Mouse (Mus musculus) kidney, postnatal 4 days (tissue): ENCODE data around the gene Plcb4.
"Not testable (repeated sequence)": the region's sequence is repeated elsewhere in the genome, so short reads cannot be mapped to it uniquely, and the experiment has no call there.

Source experiments
- DNase-seq, 2 experiments: peaks; one replicate each; pipeline ENCODE4 v3.0.0; 2021; ENCODE audit warnings: mixed read lengths in 2 of 2

The Plcb4 gene

GRCm38 (mm10) chr2:135963089-135963488, 304.3 kb downstream of the Plcb4 start:
- no peak for DNase-seq

GRCm38 (mm10) chr2:135966871-135967557, 308.2 kb downstream of the Plcb4 start:
- peak; percentile 67 to 68 for DNase-seq

- peak; percentile 29 to 60 for DNase-seq
Observed at GRCm38 (mm10) chr2:135968159-135968558, 309.3 kb downstream of the Plcb4 start.

GRCm38 (mm10) chr2:135970902-135971301, 312.1 kb downstream of the Plcb4 start:
- no peak for DNase-seq

- DNase-seq = no peak
Observed at GRCm38 (mm10) chr2:135975978-135976377, 317.2 kb downstream of the Plcb4 start.

DNA sequence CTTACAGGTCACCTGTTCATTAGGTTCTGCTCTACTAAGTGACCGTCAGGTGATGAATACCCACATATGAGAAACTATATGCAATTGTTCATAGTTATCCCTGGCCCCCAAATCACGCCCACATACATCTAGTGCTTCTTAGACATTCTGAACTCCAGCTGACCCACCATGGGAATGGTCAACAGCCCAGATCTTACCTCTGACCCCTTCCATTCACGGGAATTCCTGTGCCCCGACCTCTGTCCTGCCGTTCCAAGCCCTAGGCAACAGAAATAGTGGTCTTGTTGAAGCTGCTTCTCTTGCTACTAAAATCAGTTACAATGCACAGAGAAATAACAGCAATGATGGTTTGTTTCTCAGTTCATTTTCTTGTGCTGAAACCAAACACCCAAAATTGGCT, 320.0 kb downstream of the Plcb4 start:
- no peak for DNase-seq

DNA sequence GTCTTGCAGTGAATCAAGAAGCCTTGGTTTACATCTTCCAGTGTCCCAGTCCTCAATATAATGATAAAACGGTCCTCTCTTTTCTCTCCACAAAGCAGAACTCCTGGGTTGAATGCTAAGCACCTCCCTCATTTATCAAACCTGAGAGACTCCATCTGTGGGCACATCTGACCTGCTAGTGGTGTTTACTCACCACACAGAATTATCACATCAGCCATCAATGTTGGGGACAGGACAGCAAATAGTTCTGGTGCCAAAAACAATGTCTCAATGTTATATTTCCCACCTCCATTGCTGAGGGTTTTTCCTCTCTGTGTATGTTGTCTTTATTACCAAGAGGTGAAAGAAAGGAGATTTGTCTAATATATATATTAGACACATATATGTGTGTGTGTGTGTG, 321.6 kb downstream of the Plcb4 start:
- no peak for DNase-seq

- no peak for DNase-seq
Observed at GRCm38 (mm10) chr2:135983972-135984371, 325.2 kb downstream of the Plcb4 start.

DNA sequence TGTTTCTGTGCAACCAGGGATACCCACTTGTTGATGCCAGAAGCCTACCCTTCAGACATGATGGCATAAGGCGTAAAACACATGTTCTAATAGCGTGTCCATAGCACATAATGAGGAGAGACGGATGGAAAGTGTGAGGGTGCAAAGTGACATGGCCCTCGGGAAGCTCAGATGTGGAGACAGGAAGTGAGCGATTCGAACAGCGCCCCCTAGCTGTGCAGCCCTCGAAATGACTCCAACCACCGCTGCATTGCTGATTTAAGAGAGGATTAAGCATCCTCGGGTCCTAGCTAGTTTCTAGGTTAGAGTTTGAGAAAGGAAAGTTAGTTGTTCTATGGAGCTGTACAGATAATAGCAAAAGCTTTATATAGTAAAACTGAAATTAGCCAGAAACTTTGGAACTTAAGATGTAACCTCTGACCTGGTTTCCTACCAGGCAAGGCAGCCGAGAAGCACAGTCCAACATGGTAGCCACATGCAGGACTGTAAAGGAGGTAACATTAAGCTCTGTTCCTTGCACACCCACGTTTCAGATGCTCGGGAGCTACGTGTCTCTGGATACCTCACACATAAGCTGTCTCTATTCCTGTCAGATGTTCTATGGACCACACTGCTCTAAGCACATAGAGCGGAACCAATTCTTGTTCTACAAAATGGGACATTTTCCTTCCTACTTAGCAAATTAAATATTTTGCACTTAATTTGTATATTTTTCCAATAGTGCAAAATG, 326.9 kb downstream of the Plcb4 start:
- no peak for DNase-seq

DNA sequence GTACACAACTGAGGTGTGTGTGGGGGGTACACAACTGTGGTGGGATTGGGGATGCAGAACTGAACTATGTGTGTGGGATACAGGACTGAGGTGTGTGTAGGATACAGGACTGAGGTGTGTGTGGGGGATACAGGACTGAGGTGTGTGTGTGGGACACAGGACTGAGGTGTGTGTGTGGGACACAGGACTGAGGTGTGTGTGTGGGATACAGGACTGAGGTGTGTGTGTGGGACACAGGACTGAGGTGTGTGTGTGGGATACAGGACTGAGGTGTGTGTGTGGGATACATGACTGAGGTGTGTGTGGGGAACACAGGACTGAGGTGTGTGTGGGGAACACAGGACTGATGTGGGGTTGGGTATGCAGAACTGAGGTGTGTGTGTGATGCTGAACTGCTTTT, 329.7 kb downstream of the Plcb4 start:
- not testable (repeated sequence) for DNase-seq

- not testable (repeated sequence) for DNase-seq
Observed at GRCm38 (mm10) chr2:135990686-135991085, 331.9 kb downstream of the Plcb4 start.

DNA sequence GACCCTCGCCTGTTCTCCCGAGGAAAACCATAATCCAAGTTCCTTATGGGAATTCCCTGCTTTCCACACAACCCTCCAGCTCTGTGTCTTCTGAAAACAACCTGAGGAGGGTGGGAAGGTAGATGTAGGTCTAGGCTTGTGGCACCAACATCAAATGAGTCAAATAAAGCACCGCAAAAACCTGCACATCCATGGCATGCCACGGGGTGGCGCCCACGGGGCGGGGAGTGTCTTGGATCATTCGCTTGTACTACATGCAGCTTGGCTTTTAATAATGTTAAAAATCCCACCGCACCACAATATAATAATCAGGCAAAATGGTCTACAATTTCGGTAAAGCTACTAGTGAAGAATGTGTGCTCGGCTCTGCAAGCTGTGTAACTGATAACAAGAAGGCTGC, 334.5 kb downstream of the Plcb4 start:
- no peak for DNase-seq

DNA sequence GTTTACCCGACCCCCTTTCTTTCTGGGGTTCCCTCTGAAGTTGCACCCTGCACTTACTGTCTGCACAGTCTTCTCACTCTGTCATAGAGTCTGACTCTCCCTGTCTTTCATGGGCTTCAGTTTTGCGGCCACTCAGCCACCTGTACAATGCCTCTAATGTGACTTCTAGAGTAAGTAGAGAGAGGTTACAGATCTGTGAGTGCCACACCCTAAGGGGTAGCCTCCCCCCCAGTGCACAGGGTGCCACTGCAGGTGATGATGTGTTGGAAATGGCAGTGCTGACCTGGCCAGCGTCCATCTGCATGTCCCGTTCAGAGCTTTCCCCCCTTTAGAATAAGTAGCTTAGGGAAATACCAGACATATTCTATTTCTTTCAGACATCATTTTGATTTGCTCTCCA, 336.4 kb downstream of the Plcb4 start:
- no peak for DNase-seq

GRCm38 (mm10) chr2:135996936-135997335, 338.1 kb downstream of the Plcb4 start:
- DNase-seq = no peak

DNA sequence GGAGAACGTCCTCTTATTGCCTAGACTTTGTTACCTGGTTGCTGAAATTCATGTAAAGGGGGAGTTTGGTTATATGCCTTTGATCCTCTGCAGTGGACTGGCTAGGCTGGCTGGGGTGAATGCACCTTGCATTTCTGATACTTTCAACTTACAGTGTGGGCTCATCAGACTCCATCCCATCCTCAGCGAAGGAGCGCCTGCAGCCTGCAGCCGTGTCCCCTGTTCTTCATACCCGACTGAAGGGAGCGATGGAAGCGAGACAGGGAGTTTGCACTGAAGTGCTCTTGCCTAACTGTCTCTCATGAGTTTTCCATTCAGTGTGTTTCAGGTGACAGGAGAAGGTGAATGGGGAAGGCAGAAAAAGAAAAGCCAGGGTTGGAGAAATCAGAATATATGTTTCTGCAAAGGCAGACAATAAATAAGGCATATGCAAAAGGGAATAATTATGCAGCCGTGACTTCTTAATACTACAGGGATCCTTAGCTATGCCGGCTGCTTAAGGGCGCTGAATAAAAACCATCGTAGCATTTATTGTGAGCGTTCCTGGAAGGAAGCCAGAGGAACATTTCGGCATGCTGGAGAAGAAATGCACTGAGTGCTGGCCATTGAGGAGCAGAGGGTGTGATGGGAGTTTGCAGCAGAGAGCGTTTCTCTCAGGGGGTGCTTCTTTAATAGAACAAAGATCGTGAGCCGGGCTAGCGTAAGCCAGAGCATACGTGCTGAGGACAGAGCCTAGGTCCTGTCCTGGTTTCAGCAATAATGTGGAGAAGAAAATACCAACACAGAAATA, 338.7 kb downstream of the Plcb4 start:
- no peak for DNase-seq

GRCm38 (mm10) chr2:135998886-135999285, 340.1 kb downstream of the Plcb4 start:
- no peak for DNase-seq

- DNase-seq = no peak
Observed at GRCm38 (mm10) chr2:135999361-135999760, 340.6 kb downstream of the Plcb4 start.

GRCm38 (mm10) chr2:136000933-136001332, 342.1 kb downstream of the Plcb4 start:
- no peak for DNase-seq

DNA sequence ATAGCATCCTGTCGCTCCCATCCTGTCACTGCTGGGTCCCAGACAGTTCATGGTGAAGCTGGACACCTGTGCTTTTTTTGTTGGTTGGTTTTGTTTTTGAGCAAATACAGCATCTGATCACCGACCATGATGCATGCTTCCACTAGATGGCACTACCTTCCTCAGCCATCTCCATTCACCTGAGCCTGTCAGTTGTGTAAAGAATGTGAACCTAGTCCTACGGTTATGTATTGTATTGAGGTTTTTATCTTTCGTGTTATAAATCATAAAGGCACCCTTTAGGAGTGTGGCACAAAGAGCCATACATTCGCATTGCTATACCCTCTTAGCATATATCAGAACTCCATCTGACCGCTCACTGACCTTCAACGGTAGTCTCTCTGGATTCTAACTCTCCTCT, 343.3 kb downstream of the Plcb4 start:
- DNase-seq = peak in 1 of 2 experiments; percentile 21

- no peak for DNase-seq
Observed at GRCm38 (mm10) chr2:136003836-136004235, 345.0 kb downstream of the Plcb4 start.

DNA sequence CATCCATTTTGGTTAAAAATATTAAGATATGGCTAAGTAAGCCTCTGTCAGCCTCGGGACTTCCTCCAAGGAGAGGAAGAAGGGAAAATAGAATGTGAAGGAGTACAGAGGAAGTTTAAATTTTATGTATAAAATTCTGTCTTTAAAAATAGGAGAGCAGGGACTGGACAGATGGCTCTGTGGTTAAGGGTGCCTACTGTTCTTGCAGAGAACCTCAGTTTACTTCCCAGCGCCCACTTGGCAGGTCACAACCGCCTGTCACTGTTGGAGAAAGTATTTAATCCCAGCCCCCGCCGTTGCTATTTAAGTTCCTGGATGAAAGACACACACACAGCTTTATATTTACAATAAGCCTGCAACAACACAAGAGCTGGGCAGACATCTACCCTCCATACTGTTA, 347.5 kb downstream of the Plcb4 start:
- DNase-seq = no peak

DNA sequence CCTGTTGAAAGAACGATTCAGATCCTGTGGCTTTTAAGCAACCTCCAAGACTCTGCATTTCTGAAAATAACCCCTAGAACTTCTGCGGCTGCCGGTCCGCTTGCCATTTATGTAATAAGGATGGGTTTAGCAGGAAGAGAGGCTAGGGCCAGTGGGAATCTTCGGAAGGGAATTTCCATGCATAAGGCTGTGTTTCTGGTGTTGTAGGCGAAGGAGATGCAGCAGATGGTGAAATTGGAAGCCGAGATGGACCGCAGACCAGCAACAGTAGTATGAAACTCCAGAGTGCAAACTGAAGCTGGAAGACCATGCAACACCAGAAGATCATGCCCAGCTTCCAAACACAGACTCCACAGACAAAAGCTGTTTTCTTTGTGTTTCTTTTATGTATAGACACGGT, 353.9 kb downstream of the Plcb4 start:
- DNase-seq = no peak

GRCm38 (mm10) chr2:136048464-136048863, 389.7 kb downstream of the Plcb4 start:
- no peak for DNase-seq
